Mouse (Mus musculus) heart, adult 2 months (tissue): ENCODE measurements around the gene Prtg.

ENCODE experiments used
- CTCF ChIP-seq: fragments of 200-600 bp; IDR thresholded peaks from 2 replicates; pipeline ENCODE4 v1.8.1; 2022; ENCODE audit warnings: antibody characterized with exemption, mild to moderate bottlenecking, moderate library complexity
- EP300 ChIP-seq: fragments of 200-500 bp; IDR thresholded peaks from 2 replicates; pipeline ENCODE4 v1.6.1; 2011; ENCODE audit warnings: low read depth, low read length, control low read depth; ENCODE audit not compliant: insufficient read depth
- POLR2A ChIP-seq: fragments of 200-500 bp; IDR thresholded peaks from 2 replicates; pipeline ENCODE4 v1.6.1; 2011; ENCODE audit warnings: mild to moderate bottlenecking, low read depth, low read length, control low read depth; ENCODE audit not compliant: insufficient read depth

- TF ChIP-seq CTCF = no peak
- TF ChIP-seq POLR2A = no peak
- no peak for TF ChIP-seq EP300
These were observed 15.0 kb upstream of the Prtg start for GRCm38 (mm10) chr9:72791681-72792080.
